Mouse (Mus musculus) embryonic fibroblast, embryonic 13.5 days (primary cell): ENCODE results near the gene Bbc3.

Experiments
- CTCF ChIP-seq: IDR thresholded peaks from 2 replicates; pipeline ENCODE4 v1.5.1; 2011; ENCODE audit warnings: mild to moderate bottlenecking, control low read depth, low read length, moderate library complexity, borderline replicate concordance; ENCODE audit not compliant: insufficient read depth
- POLR2A ChIP-seq: IDR thresholded peaks from 2 replicates; pipeline ENCODE4 v1.6.1; 2011; ENCODE audit warnings: low read depth, mild to moderate bottlenecking, control low read depth, low read length, moderate library complexity

DNA sequence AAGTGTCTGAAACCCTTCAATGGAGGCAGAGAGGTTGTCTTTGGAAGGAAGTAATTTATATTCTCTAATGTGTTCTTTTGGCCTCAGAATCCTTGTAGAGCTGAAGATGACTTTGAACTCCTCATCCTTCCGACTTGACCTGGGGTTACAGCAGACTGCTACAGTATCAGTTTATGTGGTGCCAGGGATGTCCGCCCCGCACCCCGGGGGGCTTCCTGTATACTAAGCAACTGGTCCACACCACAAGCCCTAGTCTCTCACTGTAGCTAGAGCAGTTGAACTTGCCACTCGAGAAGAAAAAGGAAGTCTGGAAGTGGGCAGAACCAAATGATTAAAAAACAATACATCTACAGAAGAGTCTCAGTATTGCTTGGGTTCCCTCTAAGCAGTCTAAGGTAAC is 44.4 kb upstream of the Bbc3 start:
- no peak for TF ChIP-seq CTCF
- no peak for TF ChIP-seq POLR2A
